Mouse (Mus musculus) CD4-positive helper T cell, adult 2 months (primary cell): ENCODE data around the gene Oprm1.

Experiments used
- DNase-seq: peaks from one replicate; pipeline ENCODE4 v3.0.0-alpha.2; 2012; ENCODE audit warnings: low read depth, missing footprints, low spot score

The Oprm1 gene

GRCm38 (mm10) chr10:6890348-6891009, 132.2 kb downstream of the Oprm1 start:
- no peak for DNase-seq

- DNase-seq, result no peak
Measured at GRCm38 (mm10) chr10:6895796-6896195, 137.5 kb downstream of the Oprm1 start.

GRCm38 (mm10) chr10:6896659-6897303, 138.5 kb downstream of the Oprm1 start:
- no peak for DNase-seq

- no peak for DNase-seq
Measured at GRCm38 (mm10) chr10:6900126-6900525, 141.8 kb downstream of the Oprm1 start.

GRCm38 (mm10) chr10:6901819-6902393, 143.6 kb downstream of the Oprm1 start:
- no peak for DNase-seq

GRCm38 (mm10) chr10:6909763-6910162, 151.5 kb downstream of the Oprm1 start:
- no peak for DNase-seq

GRCm38 (mm10) chr10:6915991-6916390, 157.7 kb downstream of the Oprm1 start:
- no peak for DNase-seq

- no peak for DNase-seq
Measured at GRCm38 (mm10) chr10:6916545-6917257, 158.4 kb downstream of the Oprm1 start.

GRCm38 (mm10) chr10:6926724-6927123, 168.4 kb downstream of the Oprm1 start:
- no peak for DNase-seq

- no peak for DNase-seq
Measured at GRCm38 (mm10) chr10:6927600-6928223, 169.4 kb downstream of the Oprm1 start.

GRCm38 (mm10) chr10:6928905-6929304, 170.6 kb downstream of the Oprm1 start:
- no peak for DNase-seq

GRCm38 (mm10) chr10:6930398-6930797, 172.1 kb downstream of the Oprm1 start:
- DNase-seq, result no peak

- DNase-seq, result no peak
Measured at GRCm38 (mm10) chr10:6930889-6931288, 172.6 kb downstream of the Oprm1 start.

GRCm38 (mm10) chr10:6934776-6935175, 176.5 kb downstream of the Oprm1 start:
- DNase-seq, result no peak

- DNase-seq, result no peak
Measured at GRCm38 (mm10) chr10:6936671-6937425, 178.5 kb downstream of the Oprm1 start.

- DNase-seq, result no peak
Measured at GRCm38 (mm10) chr10:6953115-6953514, 194.8 kb downstream of the Oprm1 start.

GRCm38 (mm10) chr10:6954533-6954932, 196.2 kb downstream of the Oprm1 start:
- DNase-seq, result peak; percentile 58

GRCm38 (mm10) chr10:6956357-6956756, 198.1 kb downstream of the Oprm1 start:
- no peak for DNase-seq

- no peak for DNase-seq
Measured at GRCm38 (mm10) chr10:6958791-6959190, 200.5 kb downstream of the Oprm1 start.

GRCm38 (mm10) chr10:6967588-6968242, 209.4 kb downstream of the Oprm1 start:
- DNase-seq, result no peak

- DNase-seq, result no peak
Measured at GRCm38 (mm10) chr10:6968334-6968733, 210.0 kb downstream of the Oprm1 start.
